Mouse (Mus musculus): ENCODE measurements at regions not wholly inside any gene's neighbourhood (a gene's known extent, or its start where the extent isn't known, plus 50 kb on each side); places are given as distances from the start of the nearest gene placed in this dataset.

DNA sequence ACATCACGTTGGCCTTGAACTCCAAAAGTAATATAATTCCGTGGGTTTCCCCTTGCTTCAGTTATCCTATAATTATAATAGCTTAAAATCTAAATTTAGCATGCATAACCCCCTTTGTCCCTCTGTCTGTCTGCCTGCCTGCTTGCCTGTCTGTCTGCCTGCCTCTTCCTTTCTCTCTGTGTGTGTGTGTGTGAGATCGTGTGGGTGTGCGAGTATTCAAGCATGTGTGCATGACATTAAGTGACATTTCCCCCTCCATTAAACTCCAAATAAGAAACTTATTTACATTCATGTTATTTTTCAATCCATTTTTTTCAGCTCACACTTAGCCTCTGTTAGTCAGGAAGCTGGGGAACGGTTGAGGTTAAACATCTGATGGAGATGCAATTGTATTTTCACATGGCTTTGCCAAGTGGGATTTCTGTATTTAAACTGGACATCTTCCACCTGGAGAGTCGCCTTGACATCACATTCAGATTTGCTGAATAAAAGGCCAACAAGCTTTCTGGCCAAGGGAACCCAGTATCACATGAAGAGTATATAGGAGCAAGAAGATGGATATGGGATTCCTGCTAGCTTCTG lies 130.8 kb upstream of the Map3k1 start:
- DNase-seq (ENCODE audit: low spot score in 2 of 2) = no peak

DNA sequence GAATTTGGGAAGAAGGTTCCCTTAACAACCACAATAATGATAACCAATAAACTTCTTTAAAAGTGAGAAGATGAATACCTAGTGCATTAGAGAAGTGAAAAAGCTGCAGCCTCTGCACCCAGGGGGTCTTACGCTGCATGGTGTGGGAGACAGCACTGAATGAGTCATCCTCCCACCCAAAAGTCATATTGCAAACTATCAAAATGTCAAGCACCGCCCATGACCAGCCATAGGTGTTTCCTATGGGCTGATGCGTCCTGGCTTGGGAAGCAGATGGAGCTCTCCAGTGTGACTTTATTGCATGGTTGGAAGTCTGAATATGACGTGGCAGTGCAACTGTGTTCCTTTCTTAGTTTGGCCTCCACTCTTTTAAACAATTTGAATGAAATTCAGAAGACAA lies 131.5 kb upstream of the Map3k1 start:
- no peak for DNase-seq (ENCODE audit: low spot score in 2 of 2)

- no peak for DNase-seq (ENCODE audit: low spot score in 2 of 2)
Measured at GRCm38 (mm10) chr13:111940796-111941513, 132.2 kb upstream of the Map3k1 start.

DNA sequence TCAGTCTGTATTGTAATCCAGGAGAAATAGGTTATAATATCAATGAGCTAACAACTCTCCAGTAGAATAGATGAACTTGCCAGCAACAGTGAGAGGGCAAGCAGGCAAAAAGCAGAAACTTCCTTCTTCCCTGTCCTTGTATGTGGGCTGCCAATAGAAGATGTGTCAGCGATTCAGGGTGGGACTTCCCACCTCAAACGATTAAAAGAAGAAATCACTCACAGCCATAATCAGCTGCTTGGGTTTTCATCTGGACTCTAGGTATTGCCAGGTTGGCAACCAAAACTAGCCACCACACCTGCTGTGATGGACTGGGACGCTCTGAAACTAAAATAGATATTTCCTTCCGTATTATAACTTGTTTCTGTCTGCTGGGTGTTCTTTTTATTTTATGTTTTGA lies 133.2 kb upstream of the Map3k1 start:
- DNase-seq (ENCODE audit: low spot score in 2 of 2) = no peak

GRCm38 (mm10) chr13:111943392-111944088 lies 134.7 kb upstream of the Map3k1 start:
- DNase-seq (ENCODE audit: low spot score in 2 of 2) = no peak

GRCm38 (mm10) chr13:111944089-111944406 lies 135.3 kb upstream of the Map3k1 start:
- DNase-seq (ENCODE audit: low spot score in 2 of 2) = peak in 1 of 2 experiments; percentile 20

- no peak for DNase-seq (ENCODE audit: low spot score in 2 of 2)
Measured at GRCm38 (mm10) chr13:111946271-111946670, 137.5 kb upstream of the Map3k1 start.

GRCm38 (mm10) chr13:111946811-111947210 lies 138.0 kb upstream of the Map3k1 start:
- no peak for DNase-seq (ENCODE audit: low spot score in 2 of 2)

DNA sequence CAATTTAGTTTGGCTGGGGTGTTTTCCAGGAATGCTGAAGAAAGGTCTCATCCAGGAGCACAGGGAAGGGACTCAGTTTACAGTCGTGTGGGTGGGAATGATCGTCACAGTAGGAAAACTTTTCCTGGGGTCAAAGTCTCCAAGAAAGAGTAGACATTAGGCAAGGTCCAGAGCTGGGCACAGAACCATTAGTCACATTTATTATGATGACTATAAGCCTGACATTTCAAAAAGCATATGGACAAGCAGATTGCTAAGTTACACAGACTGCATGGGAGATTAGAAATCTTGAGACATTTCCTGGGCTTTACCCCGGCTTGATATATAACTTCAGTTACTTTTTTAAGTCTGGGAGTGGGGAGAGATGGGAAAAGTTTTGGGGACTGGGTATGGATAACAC lies 139.6 kb upstream of the Map3k1 start:
- DNase-seq (ENCODE audit: low spot score in 2 of 2) = no peak

GRCm38 (mm10) chr13:111950042-111950441 lies 141.2 kb upstream of the Map3k1 start:
- no peak for DNase-seq (ENCODE audit: low spot score in 2 of 2)

- DNase-seq (ENCODE audit: low spot score in 2 of 2) = no peak
Measured at GRCm38 (mm10) chr13:111953860-111954519, 145.2 kb upstream of the Map3k1 start.

GRCm38 (mm10) chr13:111954520-111954884 lies 145.7 kb upstream of the Map3k1 start:
- no peak for DNase-seq (ENCODE audit: low spot score in 2 of 2)

- DNase-seq (ENCODE audit: low spot score in 2 of 2) = no peak
Measured at GRCm38 (mm10) chr13:111957118-111957517, 148.3 kb upstream of the Map3k1 start.

GRCm38 (mm10) chr13:111957674-111958273 lies 149.0 kb upstream of the Map3k1 start:
- no peak for DNase-seq (ENCODE audit: low spot score in 2 of 2)

- no peak for DNase-seq (ENCODE audit: low spot score in 2 of 2)
Measured at GRCm38 (mm10) chr13:111958421-111958820, 149.6 kb upstream of the Map3k1 start.

- no peak for DNase-seq (ENCODE audit: low spot score in 2 of 2)
Measured at GRCm38 (mm10) chr13:111960036-111960435, 151.2 kb upstream of the Map3k1 start.

- no peak for DNase-seq (ENCODE audit: low spot score in 2 of 2)
Measured at GRCm38 (mm10) chr13:111961423-111961822, 152.6 kb upstream of the Map3k1 start.

DNA sequence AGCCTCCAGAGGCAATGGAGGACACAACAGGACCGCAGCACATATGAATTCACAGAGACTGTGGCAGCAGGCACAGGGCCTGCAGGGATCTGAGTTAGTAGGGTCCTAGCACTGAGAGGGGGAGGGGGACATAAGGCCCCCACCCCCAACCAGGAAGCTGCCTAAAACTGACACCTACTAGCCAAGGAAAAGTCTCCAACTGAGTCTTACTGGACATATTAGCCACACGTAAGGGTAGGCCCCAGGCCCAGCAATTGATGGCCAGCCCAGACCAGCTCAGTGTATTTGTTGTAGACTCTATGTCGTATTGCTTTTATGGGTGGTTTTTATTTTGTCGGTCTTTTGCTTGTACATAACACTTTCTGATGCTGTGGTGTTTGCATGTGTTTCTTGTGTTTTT lies 153.4 kb upstream of the Map3k1 start:
- no peak for DNase-seq (ENCODE audit: low spot score in 2 of 2)

- DNase-seq (ENCODE audit: low spot score in 2 of 2) = no peak
Measured at GRCm38 (mm10) chr13:111966113-111966512, 157.3 kb upstream of the Map3k1 start.

- no peak for DNase-seq (ENCODE audit: low spot score in 2 of 2)
Measured at GRCm38 (mm10) chr13:111966627-111967026, 157.8 kb upstream of the Map3k1 start.

DNA sequence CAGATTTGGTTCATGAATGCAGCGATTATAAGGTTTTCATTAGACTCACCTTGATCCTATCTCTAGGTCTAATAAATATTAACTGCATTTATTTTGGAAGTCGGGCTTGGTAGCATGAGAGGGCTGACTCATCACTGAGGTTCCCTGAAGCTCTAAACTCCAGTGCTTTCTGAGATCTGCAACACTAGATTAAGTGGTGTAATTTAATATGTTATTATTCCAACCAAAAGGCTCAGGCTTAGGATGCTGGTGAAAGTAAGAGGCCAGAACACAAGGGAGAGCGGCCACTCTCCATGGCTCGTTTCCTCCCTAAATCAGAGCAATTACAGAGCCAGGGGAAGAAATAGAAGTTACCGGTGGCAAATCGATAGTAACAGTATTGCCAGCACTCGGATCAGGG lies 159.4 kb upstream of the Map3k1 start:
- DNase-seq (ENCODE audit: low spot score in 2 of 2) = no peak

DNA sequence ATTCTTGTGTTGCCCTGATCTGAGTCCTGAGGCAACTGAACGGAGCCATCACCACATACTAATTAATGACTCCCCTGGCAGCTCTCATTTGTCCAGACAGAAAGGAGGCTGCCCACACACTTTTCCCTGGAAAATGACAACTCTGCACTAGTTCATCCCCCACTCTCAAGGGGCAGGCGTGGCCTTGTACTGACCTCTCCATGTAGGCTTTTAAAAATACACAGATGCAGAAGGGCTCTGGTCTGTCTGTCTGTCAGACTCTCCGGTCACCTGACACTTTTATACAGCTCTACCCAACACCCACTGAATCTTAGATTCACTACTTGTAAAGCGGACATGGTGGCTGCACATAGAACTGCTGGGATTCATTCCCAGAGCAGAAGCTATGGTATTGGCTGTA lies 165.5 kb upstream of the Map3k1 start:
- no peak for DNase-seq (ENCODE audit: low spot score in 2 of 2)

All from left cerebral cortex, adult 8-10 months (tissue).